Mouse (Mus musculus) right cerebral cortex, postnatal 36 days (tissue): ENCODE data around the gene Slc15a1.
A peak's percentile ranks its signal among the peaks of the same experiment; 100 is the strongest.

Experiments
- DNase-seq, 2 experiments: peaks; one replicate each; pipeline ENCODE4 v3.0.0; 2022; ENCODE audit warnings: low spot score in 2 of 2, mixed read lengths in 1 of 2

Slc15a1 gene

GRCm38 (mm10) chr14:121493712-121494111 lies 11.3 kb downstream of the Slc15a1 start:
- DNase-seq: no peak

- no peak for DNase-seq
These were observed 12.7 kb downstream of the Slc15a1 start for GRCm38 (mm10) chr14:121492328-121492727.

GRCm38 (mm10) chr14:121485722-121486121 lies 19.3 kb downstream of the Slc15a1 start:
- no peak for DNase-seq

- no peak for DNase-seq
These were observed 20.6 kb downstream of the Slc15a1 start for GRCm38 (mm10) chr14:121484436-121484835.

- no peak for DNase-seq
These were observed 22.9 kb downstream of the Slc15a1 start for GRCm38 (mm10) chr14:121482181-121482580.

- no peak for DNase-seq
These were observed 23.5 kb downstream of the Slc15a1 start for GRCm38 (mm10) chr14:121481591-121481990.

GRCm38 (mm10) chr14:121479096-121479495 lies 26.0 kb downstream of the Slc15a1 start:
- DNase-seq: no peak

GRCm38 (mm10) chr14:121477925-121478693 lies 26.9 kb downstream of the Slc15a1 start:
- no peak for DNase-seq

- DNase-seq: no peak
These were observed 31.2 kb downstream of the Slc15a1 start for GRCm38 (mm10) chr14:121473869-121474268.

GRCm38 (mm10) chr14:121471545-121472121 lies 33.4 kb downstream of the Slc15a1 start:
- DNase-seq: no peak

- no peak for DNase-seq
These were observed 35.5 kb downstream of the Slc15a1 start for GRCm38 (mm10) chr14:121469601-121470000.

- DNase-seq: no peak
These were observed 37.4 kb downstream of the Slc15a1 start for GRCm38 (mm10) chr14:121467646-121468045.

GRCm38 (mm10) chr14:121466501-121466900 lies 38.6 kb downstream of the Slc15a1 start:
- DNase-seq: no peak

- DNase-seq: no peak
These were observed 40.7 kb downstream of the Slc15a1 start for GRCm38 (mm10) chr14:121464318-121464717.

- DNase-seq: no peak
These were observed 42.3 kb downstream of the Slc15a1 start for GRCm38 (mm10) chr14:121462756-121463155.

- no peak for DNase-seq
These were observed 44.1 kb downstream of the Slc15a1 start for GRCm38 (mm10) chr14:121460966-121461365.

- DNase-seq: no peak
These were observed 46.5 kb downstream of the Slc15a1 start for GRCm38 (mm10) chr14:121458521-121458920.

GRCm38 (mm10) chr14:121457536-121457935 lies 47.5 kb downstream of the Slc15a1 start:
- no peak for DNase-seq

- DNase-seq: no peak
These were observed 48.4 kb downstream of the Slc15a1 start for GRCm38 (mm10) chr14:121456416-121457285.

- DNase-seq: no peak
These were observed 49.1 kb downstream of the Slc15a1 start for GRCm38 (mm10) chr14:121455976-121456375.

- DNase-seq: peak; percentile 8 to 37
These were observed 49.5 kb downstream of the Slc15a1 start for GRCm38 (mm10) chr14:121455527-121455926.

GRCm38 (mm10) chr14:121453130-121453529 lies 51.9 kb downstream of the Slc15a1 start:
- no peak for DNase-seq
